19 mouse cellular contexts compared by ENCODE assay signal in genomic region chr11:89267520-89267919, GRCm38 (mm10). TPM values are rescaled to one million over a fixed set of nuclear protein-coding genes. Genes with fewer than 3 reads are reported as not detected.
DNase-seq lines count a peak whose midpoint lies in the region; TF ChIP-seq lines count a peak whose summit lies in the region.
"Had no signal": no experiment of that assay in that cellular context is flagged by ENCODE, and none has a peak within 500 bp of the region (broad histone marks: within the 10 kb centered on the region; RNA-seq: fewer than 3 reads in every experiment).

No protein-coding gene starts in this region.

- no peaks in the 10 kb centered on the region for H3K9me3 ChIP-seq in CH12.LX (replicated peaks; ENCODE audit: low read length)

- H3K4me3 ChIP-seq in CH12.LX (replicated peaks in 1 of 3; ENCODE audit: low read depth in 2 of 3, low read length in 2 of 3, poor library complexity in 1 of 3) = no peak overlapping the region

- no peak overlapping the region for H3K27ac ChIP-seq in CH12.LX (ENCODE audit: insufficient read depth, low read depth)

- TF ChIP-seq RAD21 in CH12.LX (IDR thresholded peaks at IDR 0.05; ENCODE audit: low read depth, low read length) = no peak

- dilution Hi-C loops in CH12.LX (cut with MboI; ENCODE audit: extremely low pct_ligation_motif_present, extremely low pct_unique_long_range_greater_than_20kb, low sequenced_read_pairs) = no loop called here

- H3K4me2 ChIP-seq in CH12.LX (ENCODE audit: insufficient read depth, low read depth, poor library complexity, severe bottlenecking) = no peak overlapping the region

- no peak overlapping the region for H3K9ac ChIP-seq in CH12.LX (ENCODE audit: insufficient read depth, low read depth)

- peak; percentile 51 for DNase-seq in CH12.LX (ENCODE audit: extremely low read depth)
- DNase-seq in yolk sac, embryonic 10.5 days (ENCODE audit: low spot score) = no peak
- DNase-seq: adrenal gland, adult 2 months; adrenal gland, adult 8-10 months; adrenal gland, postnatal 10 days; adrenal gland, postnatal 14 days; adrenal gland, postnatal 25 days; adrenal gland, postnatal 36 days; B cell, adult 2 months; cerebellum, adult 11 months; cerebellum, adult 11-12 months; cerebellum, adult 18-20 months; cerebellum, adult 2 months; cerebellum, adult 8-10 months had no signal

- H3K27me3 ChIP-seq in CH12.LX (replicated peaks) = no peaks in the 10 kb centered on the region
- H3K27me3 ChIP-seq: Patski had no signal

- TF ChIP-seq CTCF in CH12.LX (conservative IDR thresholded peaks at IDR 0.05 in 1 of 2, IDR thresholded peaks at IDR 0.05 in 1 of 2; ENCODE audit: low read depth in 2 of 2, low read length in 2 of 2) = no peak

- in situ Hi-C loops in CH12.LX (cut with MboI; ENCODE audit: low pct_ligation_motif_present, low pct_unique_long_range_greater_than_20kb, low sequenced_read_pairs) = no loop called here

- H3K36me3 ChIP-seq in CH12.LX (replicated peaks in 1 of 2; ENCODE audit: control insufficient read depth in 1 of 2, insufficient read depth in 1 of 2, low read length in 1 of 2) = no peaks in the 10 kb centered on the region
- H3K36me3 ChIP-seq: G1E had no signal

- H3K4me1 ChIP-seq in CH12.LX (ENCODE audit: control insufficient read depth in 1 of 2, insufficient read depth in 2 of 2) = peaks cover 6 to 20% of the 10 kb centered on the region in 2 experiments

- peak; percentile 39; the same call in 1 of the 2 replicates for TF ChIP-seq EP300 in CH12.LX (IDR thresholded peaks at IDR 0.05; ENCODE audit: low read length)

- no peak for TF ChIP-seq POLR2A in CH12.LX (IDR thresholded peaks at IDR 0.05; ENCODE audit: low read depth, low read length)

- no peaks in the 10 kb centered on the region for H3K79me2 ChIP-seq in CH12.LX (replicated peaks; ENCODE audit: control insufficient read depth, extremely low read depth, insufficient read depth, poor library complexity, severe bottlenecking)

TF ChIP-seq in CH12.LX, 34 proteins besides CTCF, POLR2A, EP300 and RAD21:
- TF ChIP-seq NRF1 (IDR thresholded peaks at IDR 0.05; ENCODE audit: low read depth, low read length) (no peak), ZKSCAN1 (IDR thresholded peaks at IDR 0.05; ENCODE audit: borderline replicate concordance, low read depth, low read length) (no peak), USF1 (IDR thresholded peaks at IDR 0.05; ENCODE audit: low read depth, low read length) (no peak), E2F4 (IDR thresholded peaks at IDR 0.05; ENCODE audit: insufficient replicate concordance, low read depth, low read length) (no peak), ZMIZ1 (IDR thresholded peaks at IDR 0.05; ENCODE audit: low read depth, low read length) (no peak), JUN (IDR thresholded peaks at IDR 0.05; ENCODE audit: insufficient read depth, low read depth, low read length) (no peak; the same call in 1 of the 2 replicates), ZNF384 (IDR thresholded peaks at IDR 0.05; ENCODE audit: low read depth, low read length) (no peak), SMC3 (IDR thresholded peaks at IDR 0.05; ENCODE audit: low read depth, low read length) (no peak), MAFK (IDR thresholded peaks at IDR 0.05; ENCODE audit: insufficient replicate concordance, low read length) (0 out of 2 replicates have a peak, but pooled peaks have one; percentile 17), BHLHE40 (IDR thresholded peaks at IDR 0.05; ENCODE audit: low read depth, low read length) (peak; percentile 38; the same call in 1 of the 2 replicates), ELF1 (IDR thresholded peaks at IDR 0.05; ENCODE audit: low read depth, low read length) (0 out of 2 replicates have a peak, but pooled peaks have one; percentile 31), IRF4 (IDR thresholded peaks at IDR 0.05; ENCODE audit: low read depth, low read length) (peak; percentile 66), RCOR1 (conservative IDR thresholded peaks at IDR 0.05; ENCODE audit: low read depth, low read length) (no peak), JUND (conservative IDR thresholded peaks at IDR 0.05; ENCODE audit: low read depth, low read length) (peak; percentile 64), MAX (IDR thresholded peaks at IDR 0.05; ENCODE audit: low read length) (no peak)

RNA-seq across cellular contexts. Expression of gene Nog, which starts 34.6 kb away (rescaled TPM):
- not detected in 2 replicates for total RNA-seq in CH12.LX (2012; rRNA removed)
- total RNA-seq in CH12.LX (2014; rRNA removed) = not detected in 2 replicates
- not detected in 2 replicates for polyA plus RNA-seq in CH12.LX (2012; ENCODE audit: insufficient read length, low read depth)
- total RNA-seq: adrenal gland, postnatal 25 days; G1E; MEL had no signal
- polyA plus RNA-seq: activated CD4-positive, CD25-positive, alpha-beta regulatory T cell, adult 4 months; CD4-positive, CD25-positive, alpha-beta regulatory T cell, adult 4 months; G1E had no signal
